Mouse (Mus musculus): ENCODE data around the gene Inpp4b. TPM values are rescaled to one million over a fixed set of nuclear protein-coding genes. Genes with fewer than 3 reads are reported as not detected.

The Inpp4b gene
- polyA plus RNA-seq, 1 experiment = 3.0 TPM

DNA sequence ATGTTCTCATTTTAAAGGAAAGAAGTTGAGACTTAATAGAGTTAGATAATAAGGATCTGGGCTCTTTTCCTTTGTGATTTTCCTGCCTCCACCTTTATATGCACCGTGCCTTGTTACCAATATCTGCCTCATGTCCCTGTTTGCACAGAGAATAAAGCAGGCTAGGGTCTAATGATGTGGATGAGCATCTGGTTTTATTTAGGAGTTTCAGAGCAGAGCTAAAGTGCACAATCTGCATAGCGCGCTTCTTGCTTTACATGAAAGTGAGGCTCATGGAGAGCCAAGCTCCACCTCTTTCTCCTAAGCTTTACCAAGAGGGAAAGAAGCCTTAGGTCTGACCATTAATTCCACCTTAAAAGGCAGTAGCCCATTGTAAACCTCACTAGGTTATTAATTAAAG is 763.8 kb downstream of the Inpp4b start:
- TF ChIP-seq POLR2A (IDR thresholded peaks at IDR 0.05; ENCODE audit: borderline replicate concordance, extremely low read depth, insufficient read depth, insufficient read length, poor library complexity, severe bottlenecking) (no peak), CTCF (IDR thresholded peaks at IDR 0.05; ENCODE audit: borderline replicate concordance, extremely low read depth, insufficient read depth, insufficient read length) (no peak)

DNA sequence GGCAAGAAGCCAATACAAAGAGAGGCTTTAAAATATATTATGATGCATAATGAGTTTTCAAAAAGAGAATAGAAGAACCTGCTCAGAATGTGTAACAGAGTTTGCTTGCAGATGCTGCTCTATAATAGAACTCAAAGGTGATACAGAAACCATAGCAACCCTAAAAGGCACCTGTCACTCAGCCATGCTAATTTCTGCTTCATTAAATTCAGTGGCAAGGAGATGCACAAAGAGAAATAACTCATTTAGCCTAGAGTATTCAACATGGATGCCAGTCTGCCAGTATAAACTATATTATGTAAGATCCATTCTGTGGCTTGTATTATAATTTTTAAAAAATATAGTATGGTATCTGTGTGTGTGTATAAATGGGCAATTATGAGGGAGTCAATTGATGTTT is 807.9 kb downstream of the Inpp4b start:
- DNase-seq (ENCODE audit: low read depth) = peak; percentile 69
- TF ChIP-seq POLR2A (IDR thresholded peaks at IDR 0.05; ENCODE audit: borderline replicate concordance, extremely low read depth, insufficient read depth, insufficient read length, poor library complexity, severe bottlenecking) (no peak), CTCF (IDR thresholded peaks at IDR 0.05; ENCODE audit: borderline replicate concordance, extremely low read depth, insufficient read depth, insufficient read length) (no peak)

More for the DNA sequence above, 763.8 kb downstream of the Inpp4b start:
- DNase-seq (ENCODE audit: low read depth) = no peak

DNA sequence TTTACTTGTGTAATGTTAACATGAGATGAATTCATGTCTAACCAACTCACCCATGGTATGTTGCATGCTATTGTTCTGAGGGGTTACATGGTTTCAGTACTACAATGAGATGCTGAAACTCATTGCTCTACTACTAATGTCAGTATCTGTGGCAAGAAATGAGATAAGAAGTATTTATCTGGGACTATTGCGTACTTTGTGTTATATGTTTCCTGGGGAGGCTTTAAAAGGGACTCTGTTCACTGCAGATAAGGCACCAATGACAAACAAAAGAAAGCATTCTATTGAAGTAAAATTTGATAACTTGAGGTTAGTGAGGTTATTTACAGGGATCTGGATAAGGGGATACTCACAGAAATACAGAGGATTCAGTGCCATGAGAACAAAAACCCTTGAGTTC is 815.6 kb downstream of the Inpp4b start:
- DNase-seq (ENCODE audit: low read depth) = no peak
- no peak for TF ChIP-seq POLR2A (IDR thresholded peaks at IDR 0.05; ENCODE audit: borderline replicate concordance, extremely low read depth, insufficient read depth, insufficient read length, poor library complexity, severe bottlenecking)
- TF ChIP-seq CTCF (IDR thresholded peaks at IDR 0.05; ENCODE audit: borderline replicate concordance, extremely low read depth, insufficient read depth, insufficient read length) = no peak
